Mouse (Mus musculus): ENCODE measurements around the gene Egln1. TPM values are rescaled to one million over a fixed set of nuclear protein-coding genes. Genes with fewer than 3 reads are reported as not detected.
A peak's percentile ranks its signal among the peaks of the same experiment; 100 is the strongest.

Gene Egln1
- polyA plus RNA-seq, 1 experiment from 2014 or later = 17.8 TPM

DNA sequence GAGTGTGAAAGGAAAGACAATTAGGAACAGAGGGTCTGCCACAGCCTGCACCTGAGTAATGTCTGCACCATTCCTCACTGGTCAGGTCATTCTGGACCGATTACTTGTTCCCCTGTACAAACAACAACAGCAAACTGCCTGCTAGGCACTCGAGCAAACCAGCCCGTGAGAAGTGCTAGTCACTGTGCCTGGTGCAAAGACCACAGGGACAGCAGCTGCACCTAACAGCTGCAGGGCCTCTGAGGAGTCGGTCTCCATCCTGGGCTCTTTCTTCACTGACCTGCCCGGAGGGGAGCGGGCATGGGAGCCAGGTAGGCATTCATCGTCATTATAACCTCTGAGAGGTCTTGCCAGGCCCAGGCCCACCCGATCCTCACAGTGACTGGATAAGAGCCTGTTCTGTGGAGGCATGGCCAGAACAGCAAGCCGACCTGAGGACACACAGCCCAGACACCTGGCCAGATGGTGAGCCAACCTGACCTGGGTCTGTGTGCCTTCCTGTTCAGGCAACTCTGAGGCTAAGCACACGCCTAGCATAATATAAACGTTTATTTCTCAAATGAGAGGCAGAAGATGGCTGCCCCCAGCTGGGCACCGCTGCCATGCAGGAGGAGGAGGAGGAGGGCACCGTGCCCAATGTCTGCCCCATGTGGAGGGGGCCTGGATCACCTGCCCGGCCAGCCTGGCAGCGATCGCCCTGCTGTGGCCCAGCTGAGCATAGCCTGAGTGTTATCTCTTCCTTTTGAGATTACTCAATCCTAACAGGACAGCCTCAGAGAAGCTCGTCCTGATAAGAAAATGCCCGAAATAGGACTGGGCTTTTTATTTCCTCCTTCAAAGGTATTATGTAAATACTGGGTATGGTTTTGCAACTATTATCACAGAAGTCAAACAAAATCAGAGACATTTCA lies 27.5 kb downstream of the Egln1 start:
- Histone ChIP-seq H3K4me3 (no peak overlapping the region), H3K36me3 (peaks cover 9% of the 10 kb centered on the region), H3K27ac (replicated peaks) (no peak overlapping the region), H3K4me1 (peaks cover 8% of the 10 kb centered on the region), H3K27me3 (no peaks in the 10 kb centered on the region), H3K9me3 (no peaks in the 10 kb centered on the region), H3K9ac (replicated peaks) (no peak overlapping the region), H3K4me2 (replicated peaks) (no peak overlapping the region)
- WGBS = 90% methylated on average over 18 of the region's 18 CpGs
- no peak for ATAC-seq (ENCODE audit: low FRiP score, low read depth)

DNA sequence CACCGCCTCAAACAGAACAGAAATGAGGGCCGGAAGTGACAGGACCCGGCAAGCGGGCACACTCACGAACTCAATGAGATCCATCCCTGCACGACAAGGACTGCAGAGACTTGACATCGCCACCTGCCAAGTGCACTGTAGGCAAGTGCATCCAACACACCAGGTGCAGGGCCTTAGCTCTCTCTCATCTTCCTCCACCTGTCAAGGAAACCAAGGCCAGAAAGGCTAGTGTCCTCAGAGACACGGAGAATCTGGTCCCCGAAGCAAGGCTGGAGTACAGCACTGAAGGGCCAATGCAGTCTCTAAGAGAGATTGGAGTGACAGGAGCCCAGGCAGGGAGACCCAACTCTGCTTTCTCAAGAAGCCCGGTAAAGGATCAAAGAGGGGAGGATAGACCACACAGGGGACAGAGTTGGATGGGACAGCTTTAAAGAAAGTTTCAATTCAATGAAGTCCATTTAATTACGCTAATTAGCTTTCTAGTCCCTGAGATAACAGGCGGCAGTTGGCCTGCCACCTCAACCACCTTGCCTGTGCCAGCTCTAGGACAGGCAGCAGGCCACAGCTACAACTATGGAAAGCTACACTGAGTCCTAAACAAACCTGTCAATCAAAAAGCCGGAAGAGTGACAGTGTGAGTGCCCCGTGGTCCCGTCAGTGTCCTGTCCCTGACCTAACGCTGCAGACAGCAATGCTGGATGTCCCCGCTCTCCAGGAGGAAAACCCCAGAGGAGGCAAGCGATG lies 31.2 kb downstream of the Egln1 start:
- no peak overlapping the region for H3K4me3 ChIP-seq
- ATAC-seq (ENCODE audit: low FRiP score, low read depth) = no peak
- WGBS = 86% methylated on average over 18 of the region's 18 CpGs

DNA sequence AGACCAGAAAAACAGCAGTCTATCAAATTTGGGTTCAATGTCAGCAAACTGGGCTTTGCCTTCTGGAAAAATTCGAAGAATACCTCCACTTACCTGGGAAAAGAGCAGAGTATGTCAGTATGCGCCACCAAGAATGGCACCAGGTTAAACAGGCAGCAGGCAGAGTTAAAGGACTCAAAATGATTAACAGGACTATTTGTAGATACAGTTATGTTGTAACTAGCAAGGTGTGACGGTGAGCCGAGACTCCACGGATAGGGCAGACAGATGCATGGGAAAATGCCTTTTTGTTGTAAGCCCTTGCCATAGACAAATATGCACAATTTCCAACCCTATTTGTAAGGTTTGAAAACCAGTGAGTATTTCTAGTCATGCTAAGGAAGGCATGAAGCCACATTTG lies 35.1 kb downstream of the Egln1 start:
- no peak for ATAC-seq (ENCODE audit: low FRiP score, low read depth)
- Histone ChIP-seq H3K4me3 (no peak overlapping the region), H3K27me3 (no peaks in the 10 kb centered on the region), H3K9me3 (peaks cover 3% of the 10 kb centered on the region; the same call in 1 of the 2 replicates), H3K4me1 (peaks cover 4% of the 10 kb centered on the region; the same call in 1 of the 2 replicates), H3K9ac (replicated peaks) (no peak overlapping the region), H3K4me2 (replicated peaks) (no peak overlapping the region), H3K36me3 (peaks cover 67% of the 10 kb centered on the region), H3K27ac (replicated peaks) (no peak overlapping the region)
- WGBS = 97% methylated on average over 5 of the region's 5 CpGs

More for the DNA sequence above, 31.2 kb downstream of the Egln1 start:
- Histone ChIP-seq H3K27ac (replicated peaks) (no peak overlapping the region; the same call in 1 of the 2 replicates), H3K36me3 (peaks cover 29% of the 10 kb centered on the region), H3K4me1 (peaks cover 4% of the 10 kb centered on the region; the same call in 1 of the 2 replicates), H3K9ac (replicated peaks) (no peak overlapping the region), H3K4me2 (replicated peaks) (no peak overlapping the region), H3K9me3 (peaks cover 3% of the 10 kb centered on the region; the same call in 1 of the 2 replicates), H3K27me3 (no peaks in the 10 kb centered on the region)

DNA sequence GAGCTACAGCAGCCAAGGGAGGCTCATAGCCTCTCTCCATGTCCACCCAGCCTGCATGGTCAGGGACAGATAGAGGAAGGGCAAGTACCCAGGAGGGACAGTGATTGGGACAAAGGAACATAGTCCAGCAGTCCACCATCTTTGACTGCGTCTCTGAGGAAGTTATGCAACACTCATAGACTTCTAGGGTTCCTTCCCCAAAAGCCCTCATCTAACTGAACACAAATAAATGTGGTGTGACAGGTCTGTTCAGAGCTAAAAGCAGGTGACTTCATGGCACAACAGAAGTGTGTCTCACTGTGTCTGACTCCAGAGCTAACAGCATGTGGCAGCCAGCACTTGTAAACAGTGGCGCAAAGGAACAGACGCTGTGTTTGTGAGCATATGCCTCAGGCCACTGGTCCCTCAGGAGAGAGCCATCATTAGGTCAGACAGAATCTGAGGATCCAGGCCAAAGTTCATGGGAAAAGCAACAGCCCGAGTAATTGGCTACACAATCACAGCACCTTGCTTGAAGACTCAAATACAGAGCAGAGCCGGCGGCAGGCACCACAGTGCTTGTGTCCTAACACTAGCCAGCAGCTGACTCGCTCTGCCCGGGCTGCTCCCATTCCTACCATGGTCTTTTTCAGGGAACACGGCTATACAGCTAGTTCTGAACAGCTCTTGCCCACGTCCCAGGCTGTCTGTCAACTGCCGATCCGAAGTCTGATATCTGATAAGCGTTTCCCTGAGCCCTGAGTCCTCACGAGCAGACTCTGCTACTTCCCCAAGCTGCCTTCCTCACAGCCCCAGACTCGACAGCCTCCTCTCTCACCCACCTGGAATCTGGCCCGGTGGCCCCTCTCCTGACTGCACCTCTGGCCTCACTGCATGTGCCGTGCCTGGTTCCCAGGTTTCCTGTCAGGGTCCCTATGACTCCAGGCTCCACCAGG lies 36.9 kb downstream of the Egln1 start:
- Histone ChIP-seq H3K9ac (replicated peaks) (no peak overlapping the region), H3K27ac (replicated peaks) (no peak overlapping the region), H3K36me3 (peaks cover 85% of the 10 kb centered on the region), H3K4me2 (replicated peaks) (no peak overlapping the region), H3K9me3 (peaks cover 3% of the 10 kb centered on the region; the same call in 1 of the 2 replicates), H3K4me3 (no peak overlapping the region), H3K27me3 (no peaks in the 10 kb centered on the region), H3K4me1 (no peaks in the 10 kb centered on the region)
- WGBS = 89% methylated on average over 17 of the region's 17 CpGs
- no peak for ATAC-seq (ENCODE audit: low FRiP score, low read depth)

DNA sequence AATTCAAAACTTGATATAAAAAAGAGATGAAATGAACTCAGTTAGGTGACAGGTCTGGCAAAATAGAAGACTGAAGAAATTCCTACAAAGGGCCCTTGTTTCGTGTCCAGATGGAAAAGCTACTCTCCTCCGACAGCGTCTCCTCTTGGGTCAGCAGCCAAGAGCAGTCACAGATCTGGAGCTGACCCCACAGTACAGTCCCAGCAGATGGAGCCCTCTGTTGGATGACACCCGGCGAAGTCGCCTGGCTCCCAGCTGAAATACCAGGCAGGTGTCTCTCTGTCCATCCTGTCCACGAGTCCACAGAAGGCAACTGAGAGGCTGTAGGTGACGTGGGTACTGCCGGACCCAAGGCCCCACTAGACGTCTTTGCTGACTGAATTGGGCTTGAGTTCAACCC lies 38.8 kb downstream of the Egln1 start:
- Histone ChIP-seq H3K27ac (replicated peaks) (no peak overlapping the region), H3K4me3 (no peak overlapping the region), H3K9me3 (peaks cover 3% of the 10 kb centered on the region; the same call in 1 of the 2 replicates), H3K4me2 (replicated peaks) (no peak overlapping the region), H3K27me3 (no peaks in the 10 kb centered on the region), H3K4me1 (no peaks in the 10 kb centered on the region), H3K9ac (replicated peaks) (no peak overlapping the region), H3K36me3 (peaks cover 96% of the 10 kb centered on the region)
- 95% methylated on average over 10 of the region's 10 CpGs for WGBS
- no peak for ATAC-seq (ENCODE audit: low FRiP score, low read depth)

DNA sequence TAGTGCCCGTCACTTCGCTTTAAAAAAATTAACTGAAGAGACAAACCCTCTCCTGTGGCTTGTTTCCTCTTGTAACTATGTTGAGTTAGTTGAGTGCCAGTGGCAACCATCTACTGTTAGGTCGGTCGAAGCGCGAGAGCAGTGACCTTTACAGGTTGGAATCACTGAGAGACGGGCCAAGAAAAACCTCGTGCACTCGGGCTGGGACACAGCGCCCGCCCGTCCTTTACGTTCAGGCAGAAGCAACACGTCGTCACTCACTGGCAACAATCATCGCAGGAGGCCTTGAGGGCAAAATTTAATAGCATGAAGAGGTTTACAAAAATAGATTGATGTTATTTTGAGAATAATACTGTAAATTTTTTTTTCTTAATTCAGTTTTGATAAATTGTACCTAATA lies 39.2 kb downstream of the Egln1 start:
- H3K9ac ChIP-seq (replicated peaks) = no peak overlapping the region
- no peaks in the 10 kb centered on the region for H3K27me3 ChIP-seq
- no peaks in the 10 kb centered on the region for H3K4me1 ChIP-seq
- no peak overlapping the region for H3K4me2 ChIP-seq (replicated peaks)
- WGBS = 96% methylated on average over 16 of the region's 16 CpGs
- peaks cover 3% of the 10 kb centered on the region; the same call in 1 of the 2 replicates for H3K9me3 ChIP-seq
- H3K36me3 ChIP-seq = peaks cover 94% of the 10 kb centered on the region
- no peak overlapping the region for H3K4me3 ChIP-seq
- no peak overlapping the region for H3K27ac ChIP-seq (replicated peaks)
- ATAC-seq (ENCODE audit: low FRiP score, low read depth) = no peak

DNA sequence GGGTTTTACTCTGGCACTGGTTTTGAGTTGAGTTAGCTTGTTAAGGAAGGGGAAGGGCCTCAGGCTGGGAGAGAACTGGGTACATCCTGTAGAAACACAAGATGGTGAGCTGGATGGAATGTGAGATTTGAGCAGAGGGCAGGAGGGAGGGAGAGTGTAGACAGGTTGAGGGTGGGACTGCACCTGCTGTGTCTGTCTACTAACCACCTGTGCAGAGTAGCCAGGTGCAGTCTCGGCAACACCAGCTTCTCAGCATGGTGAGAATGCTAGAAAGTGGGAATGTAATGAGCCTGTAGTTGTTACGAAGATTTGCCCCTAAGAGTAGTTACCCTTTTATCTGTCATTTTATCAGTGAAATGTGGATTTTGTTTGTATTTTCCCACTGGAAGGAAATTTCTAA lies 43.6 kb downstream of the Egln1 start:
- H3K27me3 ChIP-seq = no peaks in the 10 kb centered on the region
- H3K4me1 ChIP-seq = no peaks in the 10 kb centered on the region
- peaks cover 87% of the 10 kb centered on the region for H3K36me3 ChIP-seq
- H3K9me3 ChIP-seq = no peaks in the 10 kb centered on the region
- no peak overlapping the region for H3K27ac ChIP-seq (replicated peaks)
- WGBS = 90% methylated on average over 2 of the region's 2 CpGs
- no peak overlapping the region for H3K9ac ChIP-seq (replicated peaks)
- no peak overlapping the region for H3K4me2 ChIP-seq (replicated peaks)
- ATAC-seq (ENCODE audit: low FRiP score, low read depth) = no peak
- no peak overlapping the region for H3K4me3 ChIP-seq

DNA sequence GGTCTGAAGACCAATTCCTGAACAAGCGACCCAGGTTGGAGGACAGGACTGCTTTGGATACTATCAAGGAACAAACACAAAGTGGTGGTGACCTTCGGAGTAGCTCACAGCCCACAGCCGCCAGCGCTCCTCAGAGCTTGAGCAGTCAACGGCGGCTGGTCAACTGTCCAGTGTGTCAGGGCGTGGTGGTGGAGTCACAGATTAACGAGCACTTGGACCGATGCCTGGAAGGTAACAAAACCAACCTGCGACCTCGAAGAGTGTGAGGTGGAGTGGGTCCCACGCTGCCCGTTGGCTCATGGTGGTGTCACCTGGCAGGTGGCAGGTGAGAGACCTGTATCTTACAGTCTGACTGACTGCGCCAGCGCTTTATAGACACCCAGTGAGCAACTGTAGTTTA lies 45.9 kb downstream of the Egln1 start:
- Histone ChIP-seq H3K4me2 (replicated peaks) (no peak overlapping the region), H3K36me3 (peaks cover 78% of the 10 kb centered on the region), H3K9ac (replicated peaks) (no peak overlapping the region), H3K4me1 (peaks cover 8% of the 10 kb centered on the region), H3K9me3 (no peaks in the 10 kb centered on the region), H3K27ac (replicated peaks) (no peak overlapping the region), H3K27me3 (no peaks in the 10 kb centered on the region), H3K4me3 (no peak overlapping the region)
- WGBS = 95% methylated on average over 15 of the region's 15 CpGs
- ATAC-seq (ENCODE audit: low FRiP score, low read depth) = no peak

DNA sequence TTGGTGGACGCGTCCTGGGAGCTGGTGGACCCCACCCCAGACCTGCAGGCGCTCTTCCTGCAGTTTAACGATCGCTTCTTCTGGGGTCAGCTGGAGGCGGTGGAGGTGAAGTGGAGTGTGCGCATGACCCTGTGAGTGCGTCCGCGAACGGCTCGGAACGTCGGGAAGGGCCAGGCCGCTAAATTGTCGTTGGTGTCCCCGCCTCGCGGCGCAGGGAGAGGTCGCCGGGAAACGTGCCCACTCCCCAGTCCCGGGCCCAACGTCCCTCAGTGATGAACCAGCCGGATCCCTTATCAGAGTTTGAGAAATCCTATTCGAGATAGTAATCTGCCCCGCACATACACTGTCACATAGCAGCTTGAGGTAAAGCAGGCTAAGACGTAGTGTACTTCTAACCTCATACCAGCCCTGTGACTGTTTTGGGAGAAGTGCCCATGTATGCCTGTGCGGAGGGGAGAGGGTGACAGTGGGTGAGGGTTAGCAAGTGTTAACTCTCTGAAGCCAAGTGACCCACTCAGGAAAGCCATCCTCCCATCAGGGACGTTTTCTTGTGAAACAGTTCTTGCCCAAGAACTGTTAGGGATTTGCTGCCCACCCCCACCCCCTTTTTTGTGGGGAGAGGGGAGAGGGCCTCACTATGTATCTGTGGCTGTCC lies 50.7 kb downstream of the Egln1 start:
- peak overlapping the region; percentile 98 for H3K4me3 ChIP-seq
- WGBS = 7% methylated on average over 31 of the region's 31 CpGs
- no peaks in the 10 kb centered on the region for H3K27me3 ChIP-seq
- no peaks in the 10 kb centered on the region for H3K9me3 ChIP-seq
- peak overlapping the region; percentile 86 for H3K27ac ChIP-seq (replicated peaks)
- peak overlapping the region; percentile 86 for H3K9ac ChIP-seq (replicated peaks)
- H3K4me1 ChIP-seq = peaks cover 31% of the 10 kb centered on the region
- peak overlapping the region; percentile 98 for H3K4me2 ChIP-seq (replicated peaks)
- H3K36me3 ChIP-seq = peaks cover 60% of the 10 kb centered on the region
- no peak; the same call in 1 of the 2 replicates for ATAC-seq (ENCODE audit: low FRiP score, low read depth)

DNA sequence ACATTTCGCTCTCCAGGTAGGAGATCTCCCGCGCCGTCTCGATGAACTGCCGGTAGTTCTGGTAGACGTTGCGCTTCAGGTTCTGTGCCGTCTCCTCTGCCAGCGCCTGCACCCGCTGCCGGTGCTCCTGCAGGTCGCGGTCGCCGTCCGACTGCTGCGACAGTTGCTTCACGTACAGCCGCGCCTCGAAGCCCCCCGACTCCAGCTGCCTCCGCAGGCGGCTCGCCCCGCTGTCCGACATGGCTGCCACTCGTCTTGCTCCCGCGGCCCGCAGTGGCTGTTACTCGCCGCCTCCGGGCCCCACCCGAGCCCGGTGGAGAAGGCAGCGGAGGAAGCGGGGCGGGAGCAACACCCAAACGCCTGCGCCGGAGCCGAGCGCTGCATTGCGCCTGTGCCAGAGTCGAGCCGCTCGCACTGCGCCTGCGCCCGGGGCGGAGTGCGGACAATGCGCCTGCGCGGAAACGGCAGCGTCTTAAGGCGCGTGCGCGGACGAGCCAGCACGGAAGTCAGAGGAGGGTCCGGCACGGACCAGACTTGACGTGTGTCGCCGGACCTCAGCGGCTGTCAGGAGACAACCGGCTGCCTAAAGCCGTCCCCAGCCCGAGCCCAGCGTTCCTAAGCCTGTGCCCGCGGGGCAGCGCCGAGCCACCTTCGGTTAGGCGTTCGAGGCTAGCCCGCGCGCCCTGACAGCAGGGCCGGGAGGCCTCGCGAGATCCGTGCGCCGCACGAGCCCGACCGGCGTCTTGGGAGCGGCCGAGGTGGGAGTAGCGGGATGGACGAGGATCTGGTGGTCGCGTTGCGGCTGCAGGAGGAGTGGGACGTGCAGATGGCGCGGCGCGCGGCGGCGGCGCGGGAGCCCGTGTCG lies 51.5 kb downstream of the Egln1 start, which contains the start of the genes Exoc8 and Sprtn:
TSS of gene Exoc8 (minus strand) at position 320 of the 865 bp plus-strand sequence.
TSS of gene Sprtn (plus strand) at position 501 of the 865 bp plus-strand sequence.
- Histone ChIP-seq H3K4me3 (peak within 1 kb of the TSS; percentile 98), H3K27me3 (no peaks in the 10 kb centered on the region), H3K36me3 (peaks cover 53% of the 10 kb centered on the region), H3K9ac (replicated peaks) (peak within 1 kb of the TSS; percentile 86), H3K27ac (replicated peaks) (peak within 1 kb of the TSS; percentile 86), H3K4me1 (peaks cover 31% of the 10 kb centered on the region), H3K4me2 (replicated peaks) (peak within 1 kb of the TSS; percentile 98), H3K9me3 (no peaks in the 10 kb centered on the region)
- peak; percentile 89 for ATAC-seq (ENCODE audit: low FRiP score, low read depth)
- under 1% methylated on average over 114 of the region's 114 CpGs for WGBS
